Mouse (Mus musculus) inflammation-experienced regulatory T-cells (primary cell): ENCODE data around the gene Mme. TPM values are rescaled to one million over a fixed set of nuclear protein-coding genes. Genes with fewer than 3 reads are reported as not detected.

Experiments used
- polyA plus RNA-seq, 2 experiments: library from polyadenylated mRNA; unstranded; fragments of 100-300 nt; shearing (Covaris generic); gene quantifications; one replicate each; pipeline ENCODE4 v1.2.1; 2017

The Mme gene
- polyA plus RNA-seq, result under 1 TPM; 0.10 to 0.86 TPM

GRCm38 (mm10) chr3:63241099-63241587 is at the start of gene Mme:
Gene Mme (plus strand): TSS chr3:63241537.

Other genes starting within 250 kb of the Mme start
- not detected for gene Gm34302, start 242.3 kb downstream of the Mme start, polyA plus RNA-seq